Mouse (Mus musculus) testis, adult 2 months (tissue): ENCODE results near the gene Tbc1d1.

Experiments used
- CTCF ChIP-seq: fragments of 200-500 bp; IDR thresholded peaks from 2 replicates; pipeline ENCODE4 v1.5.1; 2012; ENCODE audit warnings: low read depth, mild to moderate bottlenecking, inconsistent platforms, low read length, moderate library complexity; ENCODE audit not compliant: control insufficient read depth, insufficient read depth, insufficient replicate concordance
- POLR2A ChIP-seq: fragments of 200-500 bp; IDR thresholded peaks from 2 replicates; pipeline ENCODE4 v1.6.1; 2012; ENCODE audit warnings: low read depth, mild to moderate bottlenecking, inconsistent platforms, low read length, moderate library complexity; ENCODE audit not compliant: control insufficient read depth

DNA sequence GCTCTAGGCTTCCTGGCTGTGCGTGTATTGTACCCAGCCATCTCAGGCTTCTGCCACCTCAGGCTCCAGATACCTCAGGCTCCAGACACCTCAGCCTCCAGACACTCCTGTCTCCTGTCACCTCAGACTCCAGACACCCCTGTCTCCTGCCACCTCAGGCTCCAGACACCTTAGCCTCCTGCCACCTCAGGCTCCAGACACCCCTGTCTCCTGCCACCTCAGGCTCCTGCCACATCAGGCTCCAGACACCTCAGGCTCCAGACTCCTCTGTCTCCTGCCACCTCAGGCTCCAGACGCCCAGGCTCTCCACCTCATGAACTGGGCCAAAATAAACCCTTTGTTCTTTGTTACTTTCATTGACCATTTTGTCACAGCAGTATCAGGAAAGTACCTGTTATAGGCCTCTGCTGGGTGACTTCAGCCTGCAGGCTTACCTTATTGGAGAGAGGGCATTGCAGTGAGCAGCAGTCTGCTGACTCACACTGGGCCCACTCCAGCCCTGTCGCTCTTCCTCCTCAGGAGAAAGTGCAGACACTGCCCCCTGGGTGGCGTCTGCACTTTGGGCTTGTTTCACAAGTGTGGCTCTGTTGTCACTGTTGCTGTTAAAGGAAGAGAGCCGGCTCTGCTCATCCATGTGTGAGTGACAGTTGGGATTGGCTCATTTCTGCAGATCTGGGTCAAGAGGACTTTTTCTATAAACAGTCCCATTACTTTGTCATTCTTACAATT, 188.0 kb downstream of the Tbc1d1 start:
- TF ChIP-seq CTCF (no peak), POLR2A (no peak)
